Mouse (Mus musculus) gastrocnemius, adult 18-20 months (tissue): ENCODE data around the gene Retreg3. TPM values are rescaled to one million over a fixed set of nuclear protein-coding genes. Genes with fewer than 3 reads are reported as not detected.
A peak's percentile ranks its signal among the peaks of the same experiment; 100 is the strongest.
"Not testable (repeated sequence)": the region's sequence is repeated elsewhere in the genome, so short reads cannot be mapped to it uniquely, and the experiment has no call there.

Source experiments
- DNase-seq: peaks from one replicate; pipeline ENCODE4 v3.0.0; 2021; ENCODE audit warnings: low spot score
- long read RNA-seq, 2 experiments: library from polyadenylated mRNA; stranded (forward); transcript quantifications; one replicate each; pipeline ENCODE4 v2.0.0; 2021
- total RNA-seq, 2 experiments: library from RNA; stranded (reverse); gene quantifications; 2 replicates each; pipeline ENCODE4 v1.2.3; 2021

The Retreg3 gene
- total RNA-seq, result 10 to 100 TPM; 27.1 to 30.4 TPM
- long read RNA-seq, experiment 1, transcript Retreg3-201 (9 exons, 3,165 nt), result major isoform, 8 of 14 reads
- long read RNA-seq, experiment 1, partial matches to known transcripts, result 1 of 14 reads
- long read RNA-seq, experiment 1, other reads (novel, unspliced or antisense), result 5 of 14 reads
- long read RNA-seq, experiment 2, transcript Retreg3-201 (9 exons, 3,165 nt), result major isoform, 8 of 14 reads
- long read RNA-seq, experiment 2, partial matches to known transcripts, result 1 of 14 reads
- long read RNA-seq, experiment 2, other reads (novel, unspliced or antisense), result 5 of 14 reads

- DNase-seq, result peak; percentile 98
Measured at GRCm38 (mm10) chr11:101119761-101120544, at the start of gene Retreg3, which contains the start of gene Tubg1. Gene Retreg3, minus strand, starts transcription at chr11:101119893. Gene Tubg1, plus strand, starts transcription at chr11:101119938.

- peak; percentile 52 for DNase-seq
Measured at GRCm38 (mm10) chr11:101168301-101168980, 48.7 kb upstream of the Retreg3 start.

GRCm38 (mm10) chr11:101167963-101168300 lies 48.2 kb upstream of the Retreg3 start:
- DNase-seq, result no peak

GRCm38 (mm10) chr11:101167211-101167962 lies 47.7 kb upstream of the Retreg3 start:
- no peak for DNase-seq

- DNase-seq, result no peak
Measured at GRCm38 (mm10) chr11:101166357-101166756, 46.7 kb upstream of the Retreg3 start.

- DNase-seq, result no peak
Measured at GRCm38 (mm10) chr11:101164677-101165580, 45.2 kb upstream of the Retreg3 start.

- DNase-seq, result no peak
Measured at GRCm38 (mm10) chr11:101164351-101164665, 44.6 kb upstream of the Retreg3 start.

- DNase-seq, result no peak
Measured at GRCm38 (mm10) chr11:101163476-101164350, 44.0 kb upstream of the Retreg3 start.

GRCm38 (mm10) chr11:101162772-101163171 lies 43.1 kb upstream of the Retreg3 start:
- peak; percentile 92 for DNase-seq

- no peak for DNase-seq
Measured at GRCm38 (mm10) chr11:101162301-101162700, 42.6 kb upstream of the Retreg3 start.

- no peak for DNase-seq
Measured at GRCm38 (mm10) chr11:101161551-101161950, 41.9 kb upstream of the Retreg3 start.

- not testable (repeated sequence) for DNase-seq
Measured at GRCm38 (mm10) chr11:101160981-101161505, 41.4 kb upstream of the Retreg3 start.

GRCm38 (mm10) chr11:101160151-101160550 lies 40.5 kb upstream of the Retreg3 start:
- DNase-seq, result not testable (repeated sequence)

GRCm38 (mm10) chr11:101155728-101156371 lies 36.2 kb upstream of the Retreg3 start, which contains the start of gene Tubg2:
Gene Tubg2, plus strand, starts transcription at chr11:101155907.
- DNase-seq, result peak; percentile 50

- DNase-seq, result no peak
Measured at GRCm38 (mm10) chr11:101155151-101155550, 35.5 kb upstream of the Retreg3 start.

- DNase-seq, result no peak
Measured at GRCm38 (mm10) chr11:101154648-101155047, 35.0 kb upstream of the Retreg3 start.

- no peak for DNase-seq
Measured at GRCm38 (mm10) chr11:101152825-101153224, 33.1 kb upstream of the Retreg3 start.

GRCm38 (mm10) chr11:101151063-101151462 lies 31.4 kb upstream of the Retreg3 start:
- DNase-seq, result no peak
